Mouse (Mus musculus) brain, embryonic 14.5 days (tissue): ENCODE results near the gene Vim.

Source experiments
- CTCF ChIP-seq: fragments of 200-500 bp; IDR thresholded peaks from 2 replicates; pipeline ENCODE4 v1.5.1; 2012; ENCODE audit warnings: inconsistent platforms, mild to moderate bottlenecking, moderate library complexity, borderline replicate concordance; ENCODE audit not compliant: insufficient read depth, insufficient read length; ENCODE audit errors: extremely low read depth
- POLR2A ChIP-seq: fragments of 200-500 bp; IDR thresholded peaks from 2 replicates; pipeline ENCODE4 v1.6.1; 2012; ENCODE audit warnings: mild to moderate bottlenecking, inconsistent platforms, borderline replicate concordance; ENCODE audit not compliant: poor library complexity, insufficient read depth, insufficient read length, severe bottlenecking; ENCODE audit errors: extremely low read depth

DNA sequence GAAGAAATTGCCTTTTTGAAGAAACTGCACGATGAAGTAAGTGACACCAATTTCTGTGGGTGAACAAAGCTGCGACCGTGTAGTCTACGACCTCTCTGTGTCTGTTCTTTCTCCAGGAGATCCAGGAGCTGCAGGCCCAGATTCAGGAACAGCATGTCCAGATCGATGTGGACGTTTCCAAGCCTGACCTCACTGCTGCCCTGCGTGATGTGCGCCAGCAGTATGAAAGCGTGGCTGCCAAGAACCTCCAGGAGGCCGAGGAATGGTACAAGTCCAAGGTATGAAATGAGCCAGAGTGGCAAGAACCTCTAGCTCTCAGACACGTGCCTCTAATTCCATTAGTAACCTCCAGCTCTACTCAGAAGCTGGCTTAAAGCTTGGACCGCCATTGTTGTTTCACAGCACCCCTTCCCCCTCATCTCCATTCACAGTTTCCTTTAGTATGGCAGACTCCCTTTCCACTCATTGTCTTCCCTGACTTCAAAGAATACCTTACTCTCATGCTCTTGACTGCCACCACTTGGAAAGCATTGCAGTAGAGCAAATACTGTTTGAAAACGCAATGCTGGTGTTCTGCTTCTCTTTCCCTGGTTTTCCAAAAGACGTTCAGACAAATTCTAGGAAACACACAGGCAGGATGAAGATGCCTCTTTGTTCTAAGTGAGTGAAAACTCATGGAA is 4.9 kb downstream of the Vim start:
- no peak for TF ChIP-seq CTCF
- TF ChIP-seq POLR2A: no peak
